Mouse (Mus musculus): ENCODE results near the gene Nup214. TPM values are rescaled to one million over a fixed set of nuclear protein-coding genes. Genes with fewer than 3 reads are reported as not detected.
A peak's percentile ranks its signal among the peaks of the same experiment; 100 is the strongest.

The Nup214 gene
- polyA plus RNA-seq, 2 experiments, result 13.5 to 33.6 TPM

GRCm38 (mm10) chr2:32080681-32081080 is 106.4 kb downstream of the Nup214 start:
- Histone ChIP-seq H3K4me2 (ENCODE audit: low read depth) (peak overlapping the region; percentile 90), H3K9ac (replicated peaks) (peak overlapping the region; percentile 78), H3K27me3 (ENCODE audit: control insufficient read depth, insufficient read depth, low read length) (no peaks in the 10 kb centered on the region), H3K9me3 (ENCODE audit: control insufficient read depth, low read length) (no peaks in the 10 kb centered on the region), H3K27ac (peak overlapping the region; percentile 50), H3K4me3 (ENCODE audit: insufficient read depth in 1 of 2, low read depth in 2 of 2, low read length in 2 of 2) (peak overlapping the region; percentile 74 to 92), H3K4me1 (replicated peaks; ENCODE audit: control insufficient read depth in 2 of 2, insufficient read depth in 2 of 2, low read length in 1 of 2) (peaks cover 30 to 41% of the 10 kb centered on the region in 2 experiments), H3K36me3 (replicated peaks; ENCODE audit: control insufficient read depth, insufficient read depth, low read depth) (peaks cover 10% of the 10 kb centered on the region; the same call in 1 of the 2 replicates)
- no peak for TF ChIP-seq CTCF (IDR thresholded peaks at IDR 0.05; ENCODE audit: low read depth)
- no peak for TF ChIP-seq EP300 (IDR thresholded peaks at IDR 0.05; ENCODE audit: low read depth)
- WGBS (ENCODE audit: insufficient replicate concordance), result 73% methylated on average over 3 of the region's 3 CpGs
- ATAC-seq (ENCODE audit: insufficient read depth), result no peak
- no peak for DNase-seq (ENCODE audit: low read depth in 3 of 3, low spot score in 3 of 3)

- H3K4me1 ChIP-seq (replicated peaks; ENCODE audit: control insufficient read depth in 2 of 2, insufficient read depth in 2 of 2, low read length in 1 of 2), result peaks cover 35 to 47% of the 10 kb centered on the region in 2 experiments
- 39% methylated on average over 14 of the region's 14 CpGs for WGBS (ENCODE audit: insufficient replicate concordance)
- H3K4me3 ChIP-seq (ENCODE audit: insufficient read depth in 1 of 2, low read depth in 2 of 2, low read length in 2 of 2), result peak overlapping the region; percentile 74 to 92
- peak overlapping the region; percentile 90 for H3K4me2 ChIP-seq (ENCODE audit: low read depth)
- no peaks in the 10 kb centered on the region for H3K9me3 ChIP-seq (ENCODE audit: control insufficient read depth, low read length)
- no peaks in the 10 kb centered on the region for H3K27me3 ChIP-seq (ENCODE audit: control insufficient read depth, insufficient read depth, low read length)
- H3K27ac ChIP-seq, result peak overlapping the region; percentile 64
- 0 out of 2 replicates have a peak, but pooled peaks have one; percentile 18 for TF ChIP-seq EP300 (IDR thresholded peaks at IDR 0.05; ENCODE audit: low read depth)
- TF ChIP-seq CTCF (IDR thresholded peaks at IDR 0.05; ENCODE audit: low read depth), result peak; percentile 23; the same call in 1 of the 2 replicates
- ATAC-seq (ENCODE audit: insufficient read depth), result no peak
- peak overlapping the region; percentile 78 for H3K9ac ChIP-seq (replicated peaks)
- peaks cover 10% of the 10 kb centered on the region; the same call in 1 of the 2 replicates for H3K36me3 ChIP-seq (replicated peaks; ENCODE audit: control insufficient read depth, insufficient read depth, low read depth)
- no peak for DNase-seq (ENCODE audit: low read depth in 3 of 3, low spot score in 3 of 3)
Measured at GRCm38 (mm10) chr2:32081296-32081929, 107.2 kb downstream of the Nup214 start.

- peaks cover 10% of the 10 kb centered on the region; the same call in 1 of the 2 replicates for H3K36me3 ChIP-seq (replicated peaks; ENCODE audit: control insufficient read depth, insufficient read depth, low read depth)
- DNase-seq (ENCODE audit: low read depth in 3 of 3, low spot score in 3 of 3) (no peak), ATAC-seq (ENCODE audit: insufficient read depth) (no peak)
- peak overlapping the region; percentile 90 for H3K4me2 ChIP-seq (ENCODE audit: low read depth)
- no peaks in the 10 kb centered on the region for H3K27me3 ChIP-seq (ENCODE audit: control insufficient read depth, insufficient read depth, low read length)
- peaks cover 35 to 47% of the 10 kb centered on the region in 2 experiments for H3K4me1 ChIP-seq (replicated peaks; ENCODE audit: control insufficient read depth in 2 of 2, insufficient read depth in 2 of 2, low read length in 1 of 2)
- H3K9me3 ChIP-seq (ENCODE audit: control insufficient read depth, low read length), result no peaks in the 10 kb centered on the region
- TF ChIP-seq CTCF (IDR thresholded peaks at IDR 0.05; ENCODE audit: low read depth), result no peak
- TF ChIP-seq EP300 (IDR thresholded peaks at IDR 0.05; ENCODE audit: low read depth), result no peak
- peak overlapping the region; percentile 74 to 92 for H3K4me3 ChIP-seq (ENCODE audit: insufficient read depth in 1 of 2, low read depth in 2 of 2, low read length in 2 of 2)
- H3K27ac ChIP-seq, result peak overlapping the region; percentile 43
- 25% methylated on average over 2 of the region's 2 CpGs for WGBS (ENCODE audit: insufficient replicate concordance)
- H3K9ac ChIP-seq (replicated peaks), result peak overlapping the region; percentile 78
Measured at GRCm38 (mm10) chr2:32082229-32082628, 108.0 kb downstream of the Nup214 start.

GRCm38 (mm10) chr2:32083159-32084011 is 109.1 kb downstream of the Nup214 start:
- under 1% methylated on average over 91 of the region's 91 CpGs for WGBS (ENCODE audit: insufficient replicate concordance)
- TF ChIP-seq EP300 (IDR thresholded peaks at IDR 0.05; ENCODE audit: low read depth) (no peak), CTCF (IDR thresholded peaks at IDR 0.05; ENCODE audit: low read depth) (peak; percentile 50)
- H3K27me3 ChIP-seq (ENCODE audit: control insufficient read depth, insufficient read depth, low read length), result peaks cover 7% of the 10 kb centered on the region
- peak overlapping the region; percentile 90 for H3K4me2 ChIP-seq (ENCODE audit: low read depth)
- peak overlapping the region; percentile 78 for H3K9ac ChIP-seq (replicated peaks)
- DNase-seq (ENCODE audit: low read depth in 3 of 3, low spot score in 3 of 3), result peak in 1 of 3 experiments; percentile 48
- peak overlapping the region; percentile 74 to 92 for H3K4me3 ChIP-seq (ENCODE audit: insufficient read depth in 1 of 2, low read depth in 2 of 2, low read length in 2 of 2)
- peak overlapping the region; percentile 96 for H3K27ac ChIP-seq
- peak; percentile 76 for ATAC-seq (ENCODE audit: insufficient read depth)
- H3K36me3 ChIP-seq (replicated peaks; ENCODE audit: control insufficient read depth, insufficient read depth, low read depth), result peaks cover 10% of the 10 kb centered on the region; the same call in 1 of the 2 replicates
- H3K9me3 ChIP-seq (ENCODE audit: control insufficient read depth, low read length), result no peaks in the 10 kb centered on the region
- peaks cover 32 to 41% of the 10 kb centered on the region in 2 experiments for H3K4me1 ChIP-seq (replicated peaks; ENCODE audit: control insufficient read depth in 2 of 2, insufficient read depth in 2 of 2, low read length in 1 of 2)

Data from liver, embryonic 14.5 days (tissue).